ENCODE assay signal across 8 mouse cellular contexts in genomic region chr10:67998116-67998635, GRCm38 (mm10). TPM values are rescaled to one million over a fixed set of nuclear protein-coding genes. Genes with fewer than 3 reads are reported as not detected.
DNase-seq lines count a peak whose midpoint lies in the region; ATAC-seq lines count a peak whose summit lies in the region.

No protein-coding gene starts in this region.

- ATAC-seq in erythroblast, adult 5-6 weeks (replicated peaks; ENCODE audit: low FRiP score, poor library complexity, severe bottlenecking), result peak; percentile 54; the same call in 1 of the 2 replicates
- peak; percentile 68 for ATAC-seq in midbrain, embryonic 11.5 days (ENCODE audit: low FRiP score)

- H3K36me3 ChIP-seq in midbrain, embryonic 11.5 days (ENCODE audit: control insufficient read depth, insufficient read depth, low read length), result no peaks in the 10 kb centered on the region

- no peaks in the 10 kb centered on the region for H3K4me1 ChIP-seq in midbrain, embryonic 11.5 days (ENCODE audit: control insufficient read depth, insufficient read depth, low read length)

- H3K27me3 ChIP-seq in midbrain, embryonic 11.5 days (ENCODE audit: control insufficient read depth, insufficient read depth, low read length), result no peaks in the 10 kb centered on the region

- intact Hi-C loops in left cerebral cortex, postnatal 36 days (cut with DNase I), result loop anchor here (5.0 kb wide), 1 partner anchor 279 kb away; the partner anchor contains the start of gene Arid5b

- WGBS in midbrain, embryonic 11.5 days, result 37% methylated on average over 13 of the region's 13 CpGs

- peak; percentile 95 for DNase-seq in heart, adult 11 months
- DNase-seq in heart, adult 8-10 months (ENCODE audit: low spot score), result no peak
- DNase-seq in adrenal gland, adult (ENCODE audit: inconsistent age in 2 of 2, low spot score in 1 of 2), result peak; percentile 37 to 77
- peak; percentile 68 for DNase-seq in heart, postnatal 4 days
- DNase-seq in left cerebral cortex, postnatal 36 days (ENCODE audit: low spot score in 2 of 2), result peak; percentile 36
- DNase-seq in midbrain, embryonic 11.5 days (ENCODE audit: low spot score, missing footprints), result peak; percentile 96
- peak; percentile 27 to 41 for DNase-seq in spleen, postnatal 36 days (ENCODE audit: low spot score in 2 of 2)

- no peak overlapping the region for H3K27ac ChIP-seq in midbrain, embryonic 11.5 days (ENCODE audit: low read depth, low read length)

- no peak overlapping the region for H3K4me3 ChIP-seq in midbrain, embryonic 11.5 days (ENCODE audit: low read depth, low read length)

- no peak overlapping the region for H3K9ac ChIP-seq in midbrain, embryonic 11.5 days (ENCODE audit: low read length)

- H3K9me3 ChIP-seq in midbrain, embryonic 11.5 days (ENCODE audit: control insufficient read depth, low read length), result no peaks in the 10 kb centered on the region

- H3K4me2 ChIP-seq in midbrain, embryonic 11.5 days, result no peak overlapping the region

RNA-seq across cellular contexts. Expression of gene Rtkn2, which starts 18.8 kb away (rescaled TPM):
- total RNA-seq in heart, adult 8-10 months (2022), result under 1 TPM; 0.20 to 0.34 (median 0.28) TPM
- total RNA-seq in erythroblast, adult 5-6 weeks (2015; ENCODE audit: low replicate concordance), result 1.3 and 7.1 TPM in 2 replicates
- total RNA-seq in erythroblast, adult 5-6 weeks (2017; ENCODE audit: low replicate concordance), result 2.9 and 3.6 TPM in 2 replicates
- 1 to 10 TPM; 4.0 to 4.5 TPM for total RNA-seq in heart, postnatal 4 days (2021)
- 1 to 10 TPM; 5.5 to 5.9 TPM for total RNA-seq in left cerebral cortex, postnatal 36 days (2021)
- 19.9 and 23.2 TPM in 2 replicates for polyA plus RNA-seq in midbrain, embryonic 11.5 days (2014; fragmentation: Nextera tagmentation; extraction: Ambion mirVana)
